Mouse (Mus musculus) B cell, adult 67 days (primary cell): ENCODE measurements around the gene Zfp867. TPM values are rescaled to one million over a fixed set of nuclear protein-coding genes. Genes with fewer than 3 reads are reported as not detected.

Source experiments
- total RNA-seq, 2 experiments: library from RNA; stranded (reverse); gene quantifications; 4 replicates each; pipeline ENCODE4 v1.2.4; 2023

Zfp867 gene
- 1 to 10 TPM; 4.1 to 5.3 TPM for total RNA-seq

GRCm38 (mm10) chr11:59472326-59472677 is at the start of gene Zfp867:
TSS of gene Zfp867 (minus strand) at chr11:59472474.

DNA sequence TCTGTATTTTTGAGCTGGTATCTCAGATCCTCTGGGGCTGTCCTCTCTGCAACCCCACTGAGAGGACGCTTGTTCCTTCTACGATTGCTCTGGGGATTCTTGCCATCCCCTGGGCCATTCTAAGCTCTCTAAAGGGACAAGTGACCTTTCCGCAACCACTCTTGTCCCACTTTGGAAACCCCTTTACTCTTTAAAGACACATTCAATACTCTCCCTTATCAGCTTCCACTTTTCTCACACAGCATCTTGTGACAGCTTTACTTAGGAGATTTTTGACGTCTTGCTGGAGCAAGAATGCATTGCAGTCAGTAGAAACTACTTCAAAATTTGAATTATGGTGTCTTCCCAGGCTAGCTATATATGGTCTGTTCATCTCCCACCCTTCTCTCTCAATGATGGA is 21.2 kb downstream of the Zfp867 start, which contains the start of gene Snap47:
TSS of gene Snap47 (minus strand) at position 101 of the 400 bp plus-strand sequence.

DNA sequence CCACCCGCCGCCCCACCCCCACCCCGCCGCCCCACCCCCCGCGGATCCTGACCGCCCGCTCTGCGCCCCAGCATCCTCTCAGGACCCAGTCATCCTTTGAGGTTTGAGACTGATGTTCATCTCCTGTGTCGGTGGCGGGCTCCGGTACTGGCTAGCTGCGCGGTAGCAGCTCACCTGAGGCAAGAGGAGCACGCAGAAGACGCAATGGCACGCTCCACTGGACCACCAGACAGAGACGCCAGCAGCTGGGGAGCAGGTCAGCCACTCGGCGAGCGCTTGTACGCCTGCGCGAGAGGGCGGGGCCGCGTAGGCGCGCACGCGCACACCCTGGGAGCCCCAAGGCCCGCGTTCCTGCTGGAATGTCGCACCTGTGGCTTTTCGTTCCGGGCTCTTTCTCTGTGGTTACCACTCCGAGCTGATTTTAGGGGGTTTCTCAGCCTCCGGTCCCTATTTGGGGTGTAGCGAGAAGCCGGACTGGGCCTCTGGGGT is 22.5 kb downstream of the Zfp867 start, which contains the start of gene Jmjd4:
TSS of gene Jmjd4 (plus strand) at position 305 of the 489 bp plus-strand sequence.

Other genes starting within 250 kb of the Zfp867 start
- 100 to 1,000 TPM; 225 to 239 TPM for gene Arf1, start 244.2 kb downstream of the Zfp867 start, total RNA-seq
- not detected for gene Wnt3a, start 181.7 kb downstream of the Zfp867 start, total RNA-seq
- not detected for gene Wnt9a, start 165.5 kb downstream of the Zfp867 start, total RNA-seq
- not detected for gene Prss38, start 96.8 kb downstream of the Zfp867 start, total RNA-seq
- 10 to 100 TPM; 12.6 to 15.7 TPM for gene Jmjd4, start 22.4 kb downstream of the Zfp867 start, total RNA-seq
- 10 to 100 TPM; 12.3 to 26.1 TPM for gene Snap47, start 21.3 kb downstream of the Zfp867 start, total RNA-seq
- 10 to 100 TPM; 16.3 to 20.3 TPM for gene Zkscan17, start 54.3 kb upstream of the Zfp867 start, total RNA-seq
- under 1 TPM; 0.23 to 0.56 TPM for gene Nlrp3, start 69.1 kb upstream of the Zfp867 start, total RNA-seq
- gene Olfr222, start 103.8 kb upstream of the Zfp867 start, total RNA-seq, result not detected
- not detected for gene Olfr223, start 120.8 kb upstream of the Zfp867 start, total RNA-seq
- 100 to 1,000 TPM; 102 to 110 TPM for gene Mprip, start 188.8 kb upstream of the Zfp867 start, total RNA-seq